Mouse (Mus musculus): ENCODE results near the gene Ugt1a6a.

DNA sequence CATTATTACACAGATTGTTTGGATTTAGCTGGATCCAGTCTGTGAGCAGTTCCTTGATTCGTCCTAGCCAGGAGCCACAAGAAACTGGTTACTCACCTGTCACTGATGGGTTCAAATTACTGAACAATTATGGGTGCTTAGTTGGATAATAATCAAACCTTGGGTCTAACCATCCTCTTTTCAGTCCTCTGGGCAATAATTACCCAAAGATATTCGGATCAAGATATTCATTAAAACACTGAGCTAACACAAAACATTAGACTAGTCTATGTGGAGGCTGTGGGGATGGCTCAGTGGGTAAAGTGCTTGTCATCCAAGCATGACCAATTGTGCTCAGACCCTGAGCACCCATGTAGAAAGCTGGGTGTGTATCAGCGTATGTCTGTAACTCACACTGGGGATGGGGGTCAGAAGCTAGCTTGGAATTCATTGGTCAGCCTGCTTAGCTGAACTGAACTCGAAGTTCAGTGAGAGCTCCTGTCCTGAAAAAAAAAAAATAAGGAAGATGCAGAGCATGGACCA is 101.3 kb downstream of the Ugt1a6a start:
- TF ChIP-seq CHD2 (IDR thresholded peaks at IDR 0.05; ENCODE audit: low read length) (no peak), USF1 (IDR thresholded peaks at IDR 0.05; ENCODE audit: low read depth, low read length) (no peak), CTCF (IDR thresholded peaks at IDR 0.05 in 2 of 3, conservative IDR thresholded peaks at IDR 0.05 in 1 of 3; ENCODE audit: control insufficient read depth in 1 of 3, insufficient read depth in 1 of 3, low read depth in 2 of 3, low read length in 3 of 3, poor library complexity in 1 of 3, severe bottlenecking in 1 of 3) (no peak), CHD1 (IDR thresholded peaks at IDR 0.05; ENCODE audit: low read depth, low read length) (no peak), EP300 (IDR thresholded peaks at IDR 0.05; ENCODE audit: low read depth in 1 of 2, low read length in 2 of 2) (no peak), MAX (IDR thresholded peaks at IDR 0.05; ENCODE audit: low read length) (no peak), NELFE (IDR thresholded peaks at IDR 0.05; ENCODE audit: low read depth, low read length) (no peak), POLR2A (IDR thresholded peaks at IDR 0.05; ENCODE audit: control insufficient read depth in 1 of 2, insufficient read depth in 1 of 2, low read depth in 1 of 2, low read length in 2 of 2, poor library complexity in 1 of 2) (no peak), HCFC1 (IDR thresholded peaks at IDR 0.05; ENCODE audit: low read depth, low read length) (no peak), MYB (IDR thresholded peaks at IDR 0.05; ENCODE audit: low read depth, low read length) (no peak), NRF1 (IDR thresholded peaks at IDR 0.05; ENCODE audit: insufficient read depth, low read depth, low read length, poor library complexity, severe bottlenecking) (no peak), MAZ (IDR thresholded peaks at IDR 0.05; ENCODE audit: low read depth, low read length) (no peak), ZMIZ1 (IDR thresholded peaks at IDR 0.05; ENCODE audit: low read depth, low read length) (no peak)
